Mouse (Mus musculus) ES-Bruce4 (cell line): ENCODE data around the gene Meltf. TPM values are rescaled to one million over a fixed set of nuclear protein-coding genes. Genes with fewer than 3 reads are reported as not detected.

Experiments
- H3K27ac ChIP-seq: 2 replicates; pipeline ENCODE4 v1.5.1; 2012; ENCODE audit warnings: low read length, inconsistent platforms; ENCODE audit not compliant: insufficient read depth
- H3K27me3 ChIP-seq: 2 replicates; pipeline ENCODE4 v1.6.1; 2012; ENCODE audit warnings: mild to moderate bottlenecking, low read length, inconsistent platforms; ENCODE audit not compliant: control insufficient read depth, poor library complexity, insufficient read depth, severe bottlenecking
- H3K36me3 ChIP-seq: 2 replicates; pipeline ENCODE4 v1.6.1; 2012; ENCODE audit warnings: inconsistent platforms, mild to moderate bottlenecking, low read length, moderate library complexity; ENCODE audit not compliant: control insufficient read depth, poor library complexity, insufficient read depth, severe bottlenecking
- H3K4me1 ChIP-seq: one replicate; pipeline ENCODE4 v1.8.1; 2011; ENCODE audit warnings: low read length; ENCODE audit not compliant: control insufficient read depth, insufficient read depth
- H3K4me3 ChIP-seq: 2 replicates; pipeline ENCODE4 v1.5.1; 2011; ENCODE audit warnings: low read depth, mild to moderate bottlenecking, low read length
- H3K9ac ChIP-seq: 2 replicates; pipeline ENCODE4 v1.6.1; 2012; ENCODE audit warnings: low read depth, mild to moderate bottlenecking, inconsistent platforms; ENCODE audit not compliant: poor library complexity, severe bottlenecking
- H3K9me3 ChIP-seq: replicated peaks from 2 replicates; pipeline ENCODE4 v1.6.1; 2012; ENCODE audit warnings: mild to moderate bottlenecking, low read length, inconsistent platforms; ENCODE audit not compliant: control insufficient read depth, poor library complexity, insufficient read depth, severe bottlenecking
- CTCF ChIP-seq: IDR thresholded peaks from one replicate; pipeline ENCODE4 v1.8.1; 2011; ENCODE audit warnings: low read depth, low read length
- EP300 ChIP-seq: IDR thresholded peaks from 2 replicates; pipeline ENCODE4 v1.6.1; 2011; ENCODE audit warnings: low read depth, low read length; ENCODE audit not compliant: insufficient read depth
- POLR2A ChIP-seq: IDR thresholded peaks from one replicate; pipeline ENCODE4 v1.8.1; 2011; ENCODE audit warnings: low read length; ENCODE audit not compliant: insufficient read depth
- polyA plus RNA-seq: library from polyadenylated mRNA; stranded (reverse); fragments of >200 nt; gene quantifications from 2 replicates; pipeline ENCODE4 v1.2.4, GENCODE M21; 2011; ENCODE audit warnings: low read depth; ENCODE audit not compliant: missing spikeins, insufficient read depth, insufficient read length

Gene Meltf
- polyA plus RNA-seq, 1 experiment, result not detected

- Histone ChIP-seq H3K27ac (no peak overlapping the region), H3K36me3 (no peaks in the 10 kb centered on the region), H3K9ac (no peak overlapping the region), H3K4me3 (no peak overlapping the region), H3K27me3 (no peaks in the 10 kb centered on the region), H3K4me1 (peaks cover 8% of the 10 kb centered on the region), H3K9me3 (no peaks in the 10 kb centered on the region)
- TF ChIP-seq POLR2A, result no peak
- peak; percentile 37 for TF ChIP-seq CTCF
- 0 out of 2 replicates have a peak, but pooled peaks have one; percentile 53 for TF ChIP-seq EP300
These were observed 18.6 kb downstream of the Meltf start for GRCm38 (mm10) chr16:31896971-31897774.

DNA sequence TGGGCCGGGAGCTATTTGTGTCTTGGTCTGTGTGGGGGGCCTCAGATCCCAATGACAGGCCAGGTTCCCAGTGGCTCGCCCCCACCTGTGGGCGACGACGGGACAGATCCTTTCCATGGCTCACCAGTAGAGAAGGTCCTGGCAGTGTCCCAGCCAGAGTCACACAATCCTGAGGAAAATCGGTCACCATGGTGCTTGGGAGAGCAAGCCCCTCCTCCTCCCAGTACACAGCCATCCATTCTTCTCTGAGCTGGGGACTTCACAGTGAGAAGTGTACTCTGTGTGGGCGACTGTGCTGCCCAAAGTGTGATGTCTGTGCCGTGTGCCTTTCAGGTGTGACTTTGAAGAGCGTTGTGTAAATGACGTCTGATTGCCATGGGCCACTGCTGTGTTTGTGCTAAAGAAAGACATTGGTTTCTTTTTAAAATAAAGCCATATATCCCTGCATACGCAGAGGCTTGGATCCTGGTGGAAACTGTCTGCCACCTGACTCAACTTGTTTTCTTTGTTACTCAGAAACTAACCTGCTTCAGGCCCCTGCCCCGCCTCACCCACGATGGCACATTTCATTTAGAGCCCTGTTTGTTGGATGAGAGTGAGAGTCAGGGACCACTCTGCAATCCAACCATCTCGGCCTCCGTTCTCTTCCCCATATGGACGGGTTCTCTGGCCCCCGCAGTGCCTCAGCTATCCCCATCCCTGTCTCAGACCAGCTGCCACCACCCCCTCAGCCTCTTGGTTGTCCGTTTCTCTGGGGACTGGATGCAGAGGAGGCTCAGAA is 20.1 kb downstream of the Meltf start:
- Histone ChIP-seq H3K27ac (no peak overlapping the region), H3K9ac (no peak overlapping the region), H3K36me3 (no peaks in the 10 kb centered on the region), H3K9me3 (no peaks in the 10 kb centered on the region), H3K4me1 (no peaks in the 10 kb centered on the region), H3K4me3 (no peak overlapping the region), H3K27me3 (no peaks in the 10 kb centered on the region)
- TF ChIP-seq CTCF (no peak), EP300 (no peak), POLR2A (no peak)

DNA sequence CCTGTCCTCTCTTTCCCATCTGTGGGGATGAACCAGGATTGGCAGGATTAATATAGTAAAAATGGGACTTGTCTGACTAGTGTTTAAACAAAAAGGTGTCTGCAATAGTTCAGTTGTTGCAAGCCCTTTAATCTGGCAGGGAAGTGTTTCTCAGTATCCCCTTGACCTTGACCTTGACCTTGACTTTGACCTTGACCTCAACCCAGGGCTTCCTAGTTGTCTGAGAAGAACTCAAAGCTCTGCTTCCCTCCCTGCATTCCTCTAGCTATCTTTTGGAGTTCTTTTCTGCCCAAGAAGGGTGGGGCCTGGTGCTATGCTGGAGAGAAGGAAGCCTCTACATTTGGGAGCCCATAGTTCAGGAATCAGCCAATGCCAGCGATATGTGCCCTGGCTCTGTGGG is 23.3 kb downstream of the Meltf start:
- TF ChIP-seq CTCF, result no peak
- no peak for TF ChIP-seq POLR2A
- no peak for TF ChIP-seq EP300
- Histone ChIP-seq H3K27ac (no peak overlapping the region), H3K9ac (no peak overlapping the region), H3K4me1 (no peaks in the 10 kb centered on the region), H3K9me3 (no peaks in the 10 kb centered on the region), H3K36me3 (no peaks in the 10 kb centered on the region), H3K27me3 (no peaks in the 10 kb centered on the region), H3K4me3 (no peak overlapping the region)

GRCm38 (mm10) chr16:31903239-31903638 is 24.6 kb downstream of the Meltf start:
- Histone ChIP-seq H3K27ac (no peak overlapping the region), H3K4me1 (no peaks in the 10 kb centered on the region), H3K36me3 (no peaks in the 10 kb centered on the region), H3K9ac (no peak overlapping the region), H3K9me3 (no peaks in the 10 kb centered on the region), H3K27me3 (no peaks in the 10 kb centered on the region), H3K4me3 (no peak overlapping the region)
- TF ChIP-seq EP300, result no peak
- TF ChIP-seq CTCF, result no peak

DNA sequence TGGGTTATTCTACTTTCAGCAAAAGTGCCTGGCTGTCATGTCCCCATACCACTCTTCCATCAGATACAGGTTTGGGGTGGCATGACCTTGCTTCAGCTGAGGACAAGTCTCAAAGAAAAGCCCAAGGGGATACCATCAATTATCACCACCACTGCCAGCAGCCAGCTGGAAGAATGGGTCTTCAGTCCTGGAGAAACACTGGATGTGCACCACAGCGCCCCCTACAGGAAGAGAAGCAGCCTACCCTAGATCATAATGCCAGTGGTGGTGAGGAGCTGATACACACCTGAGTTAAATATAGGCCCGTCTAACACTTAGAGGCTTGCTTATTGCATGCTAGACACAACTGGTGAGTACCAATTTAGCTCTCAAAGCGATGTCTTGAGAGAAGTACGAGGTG is 26.7 kb downstream of the Meltf start:
- no peaks in the 10 kb centered on the region for H3K36me3 ChIP-seq
- H3K9me3 ChIP-seq, result no peaks in the 10 kb centered on the region
- H3K4me1 ChIP-seq, result no peaks in the 10 kb centered on the region
- peak; percentile 81 for TF ChIP-seq CTCF
- no peak for TF ChIP-seq POLR2A
- TF ChIP-seq EP300, result no peak
- H3K27ac ChIP-seq, result no peak overlapping the region
- H3K27me3 ChIP-seq, result no peaks in the 10 kb centered on the region
- H3K4me3 ChIP-seq, result no peak overlapping the region
- no peak overlapping the region for H3K9ac ChIP-seq
